Mouse (Mus musculus) limb, embryonic 14.5 days (tissue): ENCODE data around the gene B3gnt8. TPM values are rescaled to one million over a fixed set of nuclear protein-coding genes. Genes with fewer than 3 reads are reported as not detected.
A peak's percentile ranks its signal among the peaks of the same experiment; 100 is the strongest.
"Not testable (repeated sequence)": the region's sequence is repeated elsewhere in the genome, so short reads cannot be mapped to it uniquely, and the experiment has no call there.

Source experiments
- ATAC-seq: fragments of 200-750 bp; cut with Nextera tagmentation; 2 replicates; pipeline ENCODE4 v1.8.0; 2017; ENCODE audit warnings: low read depth, moderate number of reproducible peaks, moderate TSS enrichment; ENCODE audit not compliant: low FRiP score
- DNase-seq: peaks from one replicate; pipeline ENCODE4 v3.0.0-alpha.2; 2015; ENCODE audit warnings: low spot score
- H3K27ac ChIP-seq: fragments of 300-500 bp; sonication (generic); replicated peaks from 2 replicates; pipeline ENCODE4 v1.5.1; 2014; ENCODE audit warnings: low read depth, mild to moderate bottlenecking, low read length, moderate library complexity, mixed read lengths
- H3K27me3 ChIP-seq: fragments of 300-500 bp; sonication (generic); 2 replicates; pipeline ENCODE4 v1.6.1; 2014; ENCODE audit warnings: low read length, mixed read lengths; ENCODE audit not compliant: control insufficient read depth, insufficient read depth
- H3K36me3 ChIP-seq: fragments of 300-500 bp; sonication (generic); 2 replicates; pipeline ENCODE4 v1.6.1; 2014; ENCODE audit warnings: mild to moderate bottlenecking, low read length, moderate library complexity, mixed read lengths; ENCODE audit not compliant: control insufficient read depth, insufficient read depth
- H3K4me1 ChIP-seq: fragments of 300-500 bp; sonication (generic); 2 replicates; pipeline ENCODE4 v1.6.1; 2014; ENCODE audit warnings: antibody characterized with exemption, low read length, mixed read lengths; ENCODE audit not compliant: control insufficient read depth, insufficient read depth
- H3K4me2 ChIP-seq: fragments of 300-500 bp; sonication (generic); replicated peaks from 2 replicates; pipeline ENCODE4 v1.6.1; 2014; ENCODE audit warnings: low read depth, mild to moderate bottlenecking, low read length, moderate library complexity; ENCODE audit not compliant: severe bottlenecking
- H3K4me3 ChIP-seq: fragments of 300-500 bp; sonication (generic); replicated peaks from 2 replicates; pipeline ENCODE4 v1.5.1; 2014; ENCODE audit warnings: low read length
- H3K9ac ChIP-seq: fragments of 300-500 bp; sonication (generic); 2 replicates; pipeline ENCODE4 v1.6.1; 2014; ENCODE audit warnings: mild to moderate bottlenecking, low read depth, low read length, moderate library complexity; ENCODE audit not compliant: severe bottlenecking
- H3K9me3 ChIP-seq: fragments of 300-500 bp; sonication (generic); 2 replicates; pipeline ENCODE4 v1.6.1; 2016; ENCODE audit warnings: low read length; ENCODE audit not compliant: control insufficient read depth
- POLR2A ChIP-seq: fragments of 200-500 bp; IDR thresholded peaks from 2 replicates; pipeline ENCODE4 v1.8.0; 2012; ENCODE audit warnings: inconsistent platforms, mild to moderate bottlenecking, moderate library complexity, borderline replicate concordance; ENCODE audit not compliant: insufficient read depth, insufficient read length; ENCODE audit errors: extremely low read depth
- WGBS: fragments of 180-500 bp; shearing (Covaris S2); extraction: QIAGEN DNeasy Blood & Tissue Kit; methylation state at CpG from one replicate; pipeline ENCODE4 v1.1.7; 2014; 5-methylcytosine and 5-hydroxymethylcytosine counted together
- polyA plus RNA-seq, 2 experiments: library from polyadenylated mRNA; depleted of rRNA in 1 of 2; stranded (reverse) in 1 of 2; unstranded in 1 of 2; fragments of >200 nt; fragmentation: Nextera tagmentation in 1 of 2; extraction: Ambion mirVana in 1 of 2; gene quantifications; 2 replicates each; pipeline versions ENCODE4 v1.2.1 to v1.2.3; 2012 to 2014

The B3gnt8 gene
- polyA plus RNA-seq (2012; rRNA removed) (6.2 and 7.3 TPM in 2 replicates), polyA plus RNA-seq (2014; fragmentation: Nextera tagmentation; extraction: Ambion mirVana) (3.4 and 5.1 TPM in 2 replicates)

- WGBS = 22% methylated on average over 24 of the region's 29 CpGs
- Histone ChIP-seq H3K9ac (peak within 1 kb of the TSS; percentile 53), H3K27me3 (no peaks in the 10 kb centered on the region), H3K27ac (no peak within 1 kb of the TSS), H3K4me3 (peak within 1 kb of the TSS; percentile 38), H3K4me1 (peaks cover 11% of the 10 kb centered on the region), H3K9me3 (no peaks in the 10 kb centered on the region), H3K4me2 (peak within 1 kb of the TSS; percentile 65), H3K36me3 (peaks cover 49% of the 10 kb centered on the region)
- ATAC-seq = no peak
- TF ChIP-seq POLR2A = no peak
- no peak for DNase-seq
These were observed at the start of gene B3gnt8 for GRCm38 (mm10) chr7:25626509-25627430. Gene B3gnt8, plus strand, starts transcription at chr7:25626654.

GRCm38 (mm10) chr7:25576793-25577437, 49.5 kb upstream of the B3gnt8 start:
- H3K4me3 ChIP-seq, DNase-seq, H3K4me1 ChIP-seq, ATAC-seq, H3K27me3 ChIP-seq, H3K36me3 ChIP-seq, H3K27ac ChIP-seq, H3K4me2 ChIP-seq, H3K9me3 ChIP-seq, H3K9ac ChIP-seq: not testable (repeated sequence)
- WGBS = 66% methylated on average over 11 of the region's 14 CpGs

GRCm38 (mm10) chr7:25579441-25579840, 47.0 kb upstream of the B3gnt8 start:
- Histone ChIP-seq H3K27ac (no peak overlapping the region), H3K9me3 (no peaks in the 10 kb centered on the region), H3K4me3 (no peak overlapping the region), H3K4me2 (no peak overlapping the region), H3K4me1 (no peaks in the 10 kb centered on the region), H3K36me3 (no peaks in the 10 kb centered on the region), H3K9ac (no peak overlapping the region), H3K27me3 (no peaks in the 10 kb centered on the region)
- ATAC-seq (no peak), DNase-seq (no peak)
- TF ChIP-seq POLR2A = no peak
- 85% methylated on average over 10 of the region's 10 CpGs for WGBS

DNA sequence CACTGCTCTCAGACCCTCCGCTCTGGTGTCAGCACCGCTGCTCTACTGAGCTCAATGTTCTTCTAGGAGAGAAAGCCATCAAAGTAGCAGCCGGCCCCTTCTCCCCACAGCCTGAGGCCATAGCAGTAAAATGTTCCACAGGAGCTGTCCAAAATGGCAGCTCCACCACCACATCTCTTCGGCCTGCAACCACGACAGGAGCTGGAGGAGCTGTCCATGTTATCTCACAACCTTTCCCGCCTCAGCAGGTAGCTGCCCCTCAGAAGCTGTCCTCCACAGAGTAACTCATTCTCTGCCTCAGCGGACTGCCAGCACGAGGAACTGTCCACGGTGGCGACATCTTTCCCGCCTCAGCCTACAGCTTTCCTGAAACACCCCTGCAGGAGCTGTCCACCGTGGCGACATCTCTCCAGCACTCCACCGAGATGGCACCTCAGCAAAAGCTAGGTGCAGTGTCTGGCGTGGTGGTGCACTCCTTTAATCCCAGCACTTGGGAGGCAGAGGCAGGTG, 44.1 kb upstream of the B3gnt8 start:
- ATAC-seq = no peak
- Histone ChIP-seq H3K9ac (no peak overlapping the region), H3K4me2 (no peak overlapping the region), H3K27me3 (no peaks in the 10 kb centered on the region), H3K9me3 (no peaks in the 10 kb centered on the region), H3K4me1 (no peaks in the 10 kb centered on the region), H3K36me3 (no peaks in the 10 kb centered on the region), H3K4me3 (no peak overlapping the region), H3K27ac (no peak overlapping the region)
- no peak for DNase-seq
- TF ChIP-seq POLR2A = no peak
- WGBS = 88% methylated on average over 15 of the region's 15 CpGs

- Histone ChIP-seq H3K4me2 (no peak overlapping the region), H3K4me1 (no peaks in the 10 kb centered on the region), H3K36me3 (no peaks in the 10 kb centered on the region), H3K4me3 (no peak overlapping the region), H3K27ac (no peak overlapping the region), H3K9ac (no peak overlapping the region), H3K9me3 (no peaks in the 10 kb centered on the region), H3K27me3 (no peaks in the 10 kb centered on the region)
- WGBS = 91% methylated on average over 5 of the region's 5 CpGs
- DNase-seq (no peak), ATAC-seq (no peak)
- no peak for TF ChIP-seq POLR2A
These were observed 41.8 kb upstream of the B3gnt8 start for GRCm38 (mm10) chr7:25584651-25585050.
